Mouse (Mus musculus) c-Kit-positive CD71-positive TER-119-negative erythroid progenitor cells, embryonic 14.5 days (primary cell): ENCODE results near the gene Nap1l5.
"Not testable (repeated sequence)": the region's sequence is repeated elsewhere in the genome, so short reads cannot be mapped to it uniquely, and the experiment has no call there.

Source experiments
- DNase-seq: peaks from one replicate; pipeline ENCODE4 v3.0.0-alpha.2; 2013; ENCODE audit warnings: low read depth

Gene Nap1l5

GRCm38 (mm10) chr6:58904551-58904950 lies 2.3 kb downstream of the Nap1l5 start:
- DNase-seq: no peak

- no peak for DNase-seq
These were observed 3.7 kb downstream of the Nap1l5 start for GRCm38 (mm10) chr6:58903171-58903570.

DNA sequence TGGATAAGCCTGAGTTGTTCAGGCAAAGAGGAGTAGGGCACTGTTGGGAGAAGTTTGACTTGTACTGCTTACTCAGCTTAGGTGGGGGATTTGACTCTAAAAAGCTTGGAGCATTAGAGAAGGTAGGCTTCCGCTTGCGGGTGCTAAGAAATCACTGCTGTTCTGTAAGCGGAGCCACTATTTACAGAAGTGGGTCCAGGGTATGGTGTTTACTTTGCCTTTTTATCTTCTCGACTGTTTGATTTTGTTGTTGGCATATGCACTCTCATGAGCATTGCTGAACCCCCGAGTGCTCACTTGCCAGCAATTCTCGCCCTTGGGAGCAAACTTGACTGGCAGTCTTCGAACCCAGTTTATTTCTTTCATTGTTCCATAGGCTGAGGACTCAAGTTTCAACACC lies 6.3 kb downstream of the Nap1l5 start:
- no peak for DNase-seq

DNA sequence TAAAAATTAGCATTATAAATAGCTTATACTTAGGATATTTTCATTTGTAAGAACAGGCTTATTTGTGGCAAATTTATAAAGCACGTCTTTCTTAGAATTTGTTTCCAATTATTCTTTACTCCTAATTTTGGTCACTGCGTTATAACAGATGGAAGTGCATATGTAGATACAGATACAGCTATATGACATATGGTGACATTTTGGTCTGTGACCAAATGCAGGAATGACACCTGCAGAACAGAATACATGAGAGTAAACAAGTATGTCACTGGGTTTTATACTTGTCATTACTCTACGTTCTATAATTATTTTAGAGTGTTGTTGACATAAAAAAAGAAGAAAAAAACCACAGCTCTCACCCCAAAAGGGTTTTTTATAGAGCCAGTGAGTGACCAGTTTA lies 7.8 kb downstream of the Nap1l5 start:
- DNase-seq: no peak

DNA sequence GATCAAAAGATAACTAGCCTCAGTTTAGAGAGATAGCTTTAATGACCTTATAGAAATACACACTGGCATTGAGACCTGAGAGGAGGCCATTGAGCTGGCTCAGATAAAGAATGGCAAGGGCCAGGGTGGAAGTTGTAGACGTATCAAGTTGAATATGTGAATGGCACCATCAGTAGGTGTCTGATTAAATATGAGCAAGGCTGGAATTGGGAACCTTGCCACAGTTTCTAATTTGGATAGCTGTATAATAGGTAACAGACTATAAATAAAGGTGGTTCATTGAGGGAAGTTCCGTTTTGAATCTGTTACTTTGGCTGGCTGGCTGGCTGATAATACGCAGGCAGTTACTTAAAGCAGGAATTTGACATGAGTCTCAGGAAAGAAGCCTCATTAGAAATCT lies 10.2 kb downstream of the Nap1l5 start:
- DNase-seq: no peak

DNA sequence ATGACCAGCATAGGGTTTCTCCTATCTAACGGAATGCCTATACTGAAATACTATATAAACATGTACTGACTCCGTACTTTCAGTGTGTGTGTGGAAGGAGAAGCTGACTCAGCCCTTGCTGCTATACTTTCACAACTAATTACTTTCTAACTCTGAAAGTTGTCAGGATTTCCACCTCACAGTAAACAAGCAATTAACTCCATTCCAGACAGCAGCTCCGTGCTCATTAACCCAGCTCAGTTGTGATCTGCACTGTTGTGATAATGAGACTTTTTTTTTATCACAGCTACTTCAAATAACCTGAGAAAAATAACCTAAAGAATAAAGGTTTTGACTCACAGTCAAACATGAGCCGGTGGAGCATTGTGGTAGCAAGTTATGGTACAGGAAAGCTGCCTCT lies 11.9 kb downstream of the Nap1l5 start:
- no peak for DNase-seq

GRCm38 (mm10) chr6:58893307-58893706 lies 13.6 kb downstream of the Nap1l5 start:
- no peak for DNase-seq

DNA sequence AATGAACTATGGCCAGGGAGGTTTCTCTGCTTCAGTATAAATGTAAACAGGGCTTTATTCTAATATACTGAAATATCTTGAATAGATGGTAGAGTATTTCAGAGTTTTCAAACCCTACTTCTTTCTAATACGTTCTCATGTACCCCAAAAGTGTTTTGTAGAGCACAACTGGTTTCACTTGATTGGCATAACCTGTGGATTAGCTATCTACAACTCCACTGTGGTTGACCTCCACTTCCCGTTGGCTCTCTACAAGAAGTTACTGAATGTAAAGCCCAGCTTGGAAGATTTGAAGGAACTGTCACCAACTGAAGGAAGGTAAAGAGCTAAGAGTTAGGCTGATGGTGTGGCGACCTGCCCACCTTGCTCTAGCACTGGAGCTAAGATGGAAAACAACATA lies 17.0 kb downstream of the Nap1l5 start:
- no peak for DNase-seq

DNA sequence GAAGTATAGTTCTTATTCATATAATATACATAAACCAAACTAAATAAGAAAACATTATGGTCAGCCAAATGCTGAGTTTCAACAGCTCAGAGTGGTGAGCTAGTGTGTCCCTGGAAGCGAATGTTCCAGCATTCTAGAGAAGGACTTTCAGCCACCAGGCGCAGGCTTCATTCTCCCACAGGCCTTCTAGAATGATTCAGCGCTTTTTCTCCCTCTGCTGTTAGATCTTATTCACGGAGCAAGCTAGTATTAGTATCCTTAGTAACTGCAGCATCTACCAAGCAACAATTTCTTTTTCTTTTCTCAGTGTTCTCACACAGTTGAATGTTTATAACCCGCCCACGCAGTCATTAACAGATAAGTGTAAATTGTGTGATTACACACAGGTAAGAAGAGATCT lies 24.6 kb downstream of the Nap1l5 start:
- peak; percentile 5 for DNase-seq

DNA sequence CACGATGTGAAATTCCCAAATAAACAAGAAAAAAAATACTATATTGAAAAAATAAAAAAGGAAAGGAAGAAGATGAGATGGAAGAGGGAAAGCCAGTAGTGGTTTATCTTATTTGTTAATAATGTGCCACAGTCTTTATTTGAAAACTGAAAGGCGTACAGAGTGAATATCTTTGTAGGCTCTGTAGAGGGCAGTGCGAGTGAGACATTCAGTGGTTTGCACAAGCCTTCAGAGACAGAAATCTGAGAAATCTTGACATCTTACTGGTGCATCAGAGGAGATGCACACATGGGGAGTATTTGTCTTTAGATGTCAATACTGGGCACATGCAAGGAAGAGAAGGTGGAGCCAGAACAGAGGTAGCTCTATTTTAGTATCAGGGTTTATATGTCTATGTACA lies 25.5 kb downstream of the Nap1l5 start:
- no peak for DNase-seq

DNA sequence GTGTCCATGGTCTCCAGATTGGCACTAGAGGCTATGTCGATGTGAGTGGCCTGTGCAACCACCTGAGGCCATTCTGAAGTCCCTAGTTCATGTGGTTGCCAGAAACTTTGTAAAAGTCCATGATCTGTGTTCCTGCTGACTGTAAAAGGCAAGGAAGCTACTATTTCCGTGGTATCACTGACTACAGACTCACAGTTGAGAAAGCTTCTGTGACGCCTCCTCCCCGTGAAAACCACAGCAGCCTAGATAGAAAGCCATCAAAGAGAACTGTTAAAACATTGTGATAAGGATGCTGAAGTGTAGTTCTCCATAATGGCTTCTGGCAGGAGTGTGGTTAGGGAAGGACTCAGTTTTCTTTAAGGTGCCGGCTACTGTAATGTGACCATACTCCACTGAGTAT lies 26.0 kb downstream of the Nap1l5 start:
- no peak for DNase-seq

GRCm38 (mm10) chr6:58879987-58880386 lies 26.9 kb downstream of the Nap1l5 start:
- no peak for DNase-seq

GRCm38 (mm10) chr6:58879572-58879971 lies 27.3 kb downstream of the Nap1l5 start:
- no peak for DNase-seq

- DNase-seq: not testable (repeated sequence)
These were observed 39.0 kb downstream of the Nap1l5 start for GRCm38 (mm10) chr6:58867858-58868257.

DNA sequence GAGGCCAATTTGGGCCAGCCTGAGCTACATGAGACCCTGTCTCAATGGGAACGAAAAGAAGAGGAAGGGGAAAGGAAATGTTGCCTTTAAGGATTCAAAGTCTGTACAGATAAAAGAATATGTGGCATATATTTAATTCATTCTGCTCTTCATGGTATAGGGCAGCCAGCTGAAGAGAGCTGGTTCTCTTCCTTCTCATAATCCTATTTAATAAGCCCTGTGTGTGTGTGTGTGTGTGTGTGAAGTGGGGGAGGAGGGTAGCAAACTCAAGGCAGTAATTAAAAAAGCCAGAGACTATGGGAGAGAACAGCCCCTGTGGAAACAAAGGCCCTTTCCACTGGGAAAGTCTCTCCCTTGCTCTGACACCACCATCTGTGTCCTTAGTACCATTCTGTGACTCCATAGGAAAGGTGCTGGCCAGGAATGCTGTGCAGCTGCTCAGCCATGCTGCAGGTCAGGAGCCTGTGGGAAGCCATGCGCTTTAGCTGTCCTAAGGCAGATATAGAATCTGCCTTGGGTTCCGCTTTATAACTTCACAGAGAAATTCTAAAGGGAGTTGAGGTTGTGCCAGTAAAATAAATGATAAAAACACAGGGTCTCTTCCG lies 43.1 kb downstream of the Nap1l5 start:
- no peak for DNase-seq

GRCm38 (mm10) chr6:58862446-58862993 lies 44.4 kb downstream of the Nap1l5 start:
- no peak for DNase-seq

- no peak for DNase-seq
These were observed 47.4 kb downstream of the Nap1l5 start for GRCm38 (mm10) chr6:58859517-58859916.

- no peak for DNase-seq
These were observed 50.4 kb downstream of the Nap1l5 start for GRCm38 (mm10) chr6:58856494-58856893.

GRCm38 (mm10) chr6:58855676-58856367 lies 51.1 kb downstream of the Nap1l5 start:
- DNase-seq: no peak
